Mouse (Mus musculus) heart, embryonic 16.5 days (tissue): ENCODE measurements around the gene Gm21969. TPM values are rescaled to one million over a fixed set of nuclear protein-coding genes. Genes with fewer than 3 reads are reported as not detected.

ENCODE experiments used
- ATAC-seq: fragments of 200-750 bp; cut with Nextera tagmentation; replicated peaks from 2 replicates; pipeline ENCODE4 v1.8.0; 2017; ENCODE audit warnings: moderate number of reproducible peaks; ENCODE audit not compliant: insufficient read depth, low FRiP score; ENCODE audit errors: extremely low read depth
- H3K27ac ChIP-seq: fragments of 300-500 bp; sonication (generic); 2 replicates; pipeline ENCODE4 v1.5.1; 2014; ENCODE audit warnings: mild to moderate bottlenecking, low read length, control low read depth, moderate library complexity
- H3K27me3 ChIP-seq: fragments of 300-500 bp; sonication (generic); 2 replicates; pipeline ENCODE4 v1.6.1; 2014; ENCODE audit warnings: low read length, mixed read lengths; ENCODE audit not compliant: control insufficient read depth, insufficient read depth
- H3K36me3 ChIP-seq: fragments of 300-500 bp; sonication (generic); 2 replicates; pipeline ENCODE4 v1.6.1; 2014; ENCODE audit not compliant: control insufficient read depth, insufficient read depth
- H3K4me1 ChIP-seq: fragments of 300-500 bp; sonication (generic); 2 replicates; pipeline ENCODE4 v1.6.1; 2014; ENCODE audit warnings: low read length, mixed read lengths; ENCODE audit not compliant: control insufficient read depth, insufficient read depth
- H3K4me2 ChIP-seq: fragments of 300-500 bp; sonication (generic); 2 replicates; pipeline ENCODE4 v1.6.1; 2014; ENCODE audit warnings: low read depth, mild to moderate bottlenecking, control low read depth, low read length
- H3K4me3 ChIP-seq: fragments of 300-500 bp; sonication (generic); 2 replicates; pipeline ENCODE4 v1.5.1; 2014; ENCODE audit warnings: mild to moderate bottlenecking, control low read depth, low read length
- H3K9ac ChIP-seq: fragments of 300-500 bp; sonication (generic); 2 replicates; pipeline ENCODE4 v1.6.1; 2014; ENCODE audit warnings: low read length, control low read depth
- H3K9me3 ChIP-seq: fragments of 300-500 bp; sonication (generic); replicated peaks from 2 replicates; pipeline ENCODE4 v1.6.1; 2016; ENCODE audit warnings: low read length; ENCODE audit not compliant: control insufficient read depth
- WGBS: fragments of 180-500 bp; shearing (Covaris S2); extraction: QIAGEN DNeasy Blood & Tissue Kit; methylation state at CpG from one replicate; pipeline ENCODE4 v1.1.7; 2014; 5-methylcytosine and 5-hydroxymethylcytosine counted together
- polyA plus RNA-seq: library from polyadenylated mRNA; unstranded; fragments of >200 nt; fragmentation: Nextera tagmentation; extraction: Ambion mirVana; gene quantifications from 2 replicates; pipeline ENCODE4 v1.2.1, GENCODE M21; 2015

Gene Gm21969
- polyA plus RNA-seq, 1 experiment from 2014 or later: not detected

- H3K9me3 ChIP-seq: no peaks in the 10 kb centered on the region; the same call in 1 of the 2 replicates
- no peak overlapping the region for H3K4me2 ChIP-seq
- 83% methylated on average over 15 of the region's 15 CpGs for WGBS
- H3K36me3 ChIP-seq: peaks cover 4% of the 10 kb centered on the region; the same call in 1 of the 2 replicates
- no peak overlapping the region for H3K27ac ChIP-seq
- H3K9ac ChIP-seq: no peak overlapping the region
- H3K4me3 ChIP-seq: no peak overlapping the region
- no peaks in the 10 kb centered on the region for H3K4me1 ChIP-seq
- 0 out of 2 replicates have a peak, but pooled peaks cover 3% of the 10 kb centered on the region for H3K27me3 ChIP-seq
- no peak for ATAC-seq
Measured at GRCm38 (mm10) chr4:139650086-139650743, 47.2 kb downstream of the Gm21969 start.

GRCm38 (mm10) chr4:139650907-139651306, 47.9 kb downstream of the Gm21969 start:
- Histone ChIP-seq H3K36me3 (peaks cover 4% of the 10 kb centered on the region; the same call in 1 of the 2 replicates), H3K4me1 (no peaks in the 10 kb centered on the region), H3K27me3 (0 out of 2 replicates have a peak, but pooled peaks cover 3% of the 10 kb centered on the region), H3K4me2 (no peak overlapping the region), H3K4me3 (no peak overlapping the region), H3K27ac (no peak overlapping the region), H3K9ac (no peak overlapping the region), H3K9me3 (no peaks in the 10 kb centered on the region; the same call in 1 of the 2 replicates)
- 65% methylated on average over 11 of the region's 11 CpGs for WGBS
- ATAC-seq: no peak

- Histone ChIP-seq H3K27me3 (0 out of 2 replicates have a peak, but pooled peaks cover 3% of the 10 kb centered on the region), H3K4me1 (no peaks in the 10 kb centered on the region), H3K27ac (no peak within 1 kb of the TSS), H3K4me3 (no peak within 1 kb of the TSS), H3K9ac (no peak within 1 kb of the TSS), H3K9me3 (no peaks in the 10 kb centered on the region), H3K4me2 (no peak within 1 kb of the TSS), H3K36me3 (no peaks in the 10 kb centered on the region)
- 79% methylated on average over 8 of the region's 8 CpGs for WGBS
- no peak for ATAC-seq
Measured at GRCm38 (mm10) chr4:139653238-139653637, 50.3 kb downstream of the Gm21969 start, which contains the start of gene Tas1r2. Gene Tas1r2, plus strand, starts transcription at chr4:139653538.

- 0 out of 2 replicates have a peak, but pooled peaks cover 3% of the 10 kb centered on the region for H3K27me3 ChIP-seq
- no peak overlapping the region for H3K4me3 ChIP-seq
- 79% methylated on average over 14 of the region's 14 CpGs for WGBS
- H3K4me2 ChIP-seq: no peak overlapping the region
- peaks cover 9% of the 10 kb centered on the region for H3K9me3 ChIP-seq
- H3K36me3 ChIP-seq: no peaks in the 10 kb centered on the region
- H3K27ac ChIP-seq: no peak overlapping the region
- no peak for ATAC-seq
- no peak overlapping the region for H3K9ac ChIP-seq
- H3K4me1 ChIP-seq: no peaks in the 10 kb centered on the region
Measured at GRCm38 (mm10) chr4:139661897-139662296, 58.9 kb downstream of the Gm21969 start.

GRCm38 (mm10) chr4:139667632-139668031, 64.6 kb downstream of the Gm21969 start:
- H3K4me1 ChIP-seq: no peaks in the 10 kb centered on the region
- no peaks in the 10 kb centered on the region for H3K9me3 ChIP-seq
- WGBS: 62% methylated on average over 6 of the region's 6 CpGs
- H3K4me3 ChIP-seq: no peak overlapping the region
- no peak overlapping the region for H3K27ac ChIP-seq
- 0 out of 2 replicates have a peak, but pooled peaks cover 3% of the 10 kb centered on the region for H3K27me3 ChIP-seq
- no peak for ATAC-seq
- no peaks in the 10 kb centered on the region for H3K36me3 ChIP-seq
- H3K9ac ChIP-seq: no peak overlapping the region
- H3K4me2 ChIP-seq: no peak overlapping the region

GRCm38 (mm10) chr4:139669847-139670246, 66.9 kb downstream of the Gm21969 start:
- WGBS: 17% methylated on average over 6 of the region's 6 CpGs

GRCm38 (mm10) chr4:139675696-139676095, 72.7 kb downstream of the Gm21969 start:
- 48% methylated on average over 9 of the region's 9 CpGs for WGBS
- H3K27ac ChIP-seq: no peak overlapping the region
- no peaks in the 10 kb centered on the region for H3K27me3 ChIP-seq
- peaks cover 10% of the 10 kb centered on the region for H3K9me3 ChIP-seq
- no peak overlapping the region for H3K9ac ChIP-seq
- H3K36me3 ChIP-seq: no peaks in the 10 kb centered on the region
- H3K4me2 ChIP-seq: no peak overlapping the region
- H3K4me1 ChIP-seq: no peaks in the 10 kb centered on the region
- H3K4me3 ChIP-seq: no peak overlapping the region
- no peak for ATAC-seq

More at GRCm38 (mm10) chr4:139669847-139670246, 66.9 kb downstream of the Gm21969 start:
- no peaks in the 10 kb centered on the region for H3K36me3 ChIP-seq
- H3K9me3 ChIP-seq: no peaks in the 10 kb centered on the region
- no peak overlapping the region for H3K27ac ChIP-seq
- no peaks in the 10 kb centered on the region for H3K27me3 ChIP-seq
- ATAC-seq: 0 out of 2 replicates have a peak, but pooled peaks have one; percentile 49
- no peak overlapping the region for H3K4me3 ChIP-seq
- no peak overlapping the region for H3K9ac ChIP-seq
- no peak overlapping the region for H3K4me2 ChIP-seq
- H3K4me1 ChIP-seq: no peaks in the 10 kb centered on the region

GRCm38 (mm10) chr4:139683728-139684638, 81.0 kb downstream of the Gm21969 start:
- Histone ChIP-seq H3K9ac (no peak overlapping the region), H3K36me3 (no peaks in the 10 kb centered on the region), H3K27me3 (no peaks in the 10 kb centered on the region), H3K4me1 (no peaks in the 10 kb centered on the region), H3K27ac (no peak overlapping the region), H3K4me2 (no peak overlapping the region), H3K9me3 (peaks cover 12% of the 10 kb centered on the region; the same call in 1 of the 2 replicates), H3K4me3 (no peak overlapping the region)
- no peak for ATAC-seq
- WGBS: 72% methylated on average over 22 of the region's 22 CpGs
